Mouse (Mus musculus) gastrocnemius, adult 2 months (tissue): ENCODE data around the gene Ptprcap. TPM values are rescaled to one million over a fixed set of nuclear protein-coding genes. Genes with fewer than 3 reads are reported as not detected.
A peak's percentile ranks its signal among the peaks of the same experiment; 100 is the strongest.
"Not testable (repeated sequence)": the region's sequence is repeated elsewhere in the genome, so short reads cannot be mapped to it uniquely, and the experiment has no call there.

Experiments used
- DNase-seq: peaks from one replicate; pipeline ENCODE4 v3.0.0; 2022
- H3K27ac ChIP-seq: fragments of 200-600 bp; 2 replicates; pipeline ENCODE4 v1.8.1; 2022; ENCODE audit warnings: mild to moderate bottlenecking
- H3K4me3 ChIP-seq: fragments of 200-600 bp; 2 replicates; pipeline ENCODE4 v1.8.1; 2022; ENCODE audit warnings: mild to moderate bottlenecking, moderate library complexity
- CTCF ChIP-seq: fragments of 200-600 bp; IDR thresholded peaks from 2 replicates; pipeline ENCODE4 v1.8.1; 2022; ENCODE audit warnings: antibody characterized with exemption, mild to moderate bottlenecking, moderate library complexity
- intact Hi-C: fragments of 180-260 bp; cut with DNase I; formaldehyde crosslinking; loops from one replicate; pipeline ENCODE4 v1.15.1; 2025
- total RNA-seq, 2 experiments: library from RNA; stranded (reverse); gene quantifications; 2 replicates each; pipeline ENCODE4 v1.2.3; 2021

Ptprcap gene
- total RNA-seq, 2 experiments from 2014 or later: 0.43 TPM; not detected in 1

GRCm38 (mm10) chr19:4119716-4120487 lies 33.5 kb upstream of the Ptprcap start:
- intact Hi-C loops: loop anchor here (2.0 kb wide), 1 partner anchor 21 kb away; the partner anchor contains the start of gene Pitpnm1
- peak overlapping the region; percentile 84; the same call in 1 of the 2 replicates for H3K4me3 ChIP-seq
- TF ChIP-seq CTCF: no peak

GRCm38 (mm10) chr19:4120496-4120895 lies 32.9 kb upstream of the Ptprcap start:
- no peak for DNase-seq
- intact Hi-C loops: loop anchor here (2.0 kb wide), 1 partner anchor 22 kb away; the partner anchor contains the start of gene Pitpnm1
- H3K4me3 ChIP-seq: peak overlapping the region; percentile 84
- peak overlapping the region; percentile 94; the same call in 1 of the 2 replicates for H3K27ac ChIP-seq
- no peak for TF ChIP-seq CTCF

More at GRCm38 (mm10) chr19:4119716-4120487, 33.5 kb upstream of the Ptprcap start:
- no peak overlapping the region for H3K27ac ChIP-seq
- DNase-seq: no peak

- TF ChIP-seq CTCF: no peak
- peak overlapping the region; percentile 94 for H3K27ac ChIP-seq
- intact Hi-C loops: loop anchor here (2.0 kb wide), 1 partner anchor 22 kb away; the partner anchor contains the start of gene Pitpnm1
- H3K4me3 ChIP-seq: peak overlapping the region; percentile 84
- DNase-seq: peak; percentile 98
Measured at GRCm38 (mm10) chr19:4121097-4121805, 32.2 kb upstream of the Ptprcap start.

- intact Hi-C loops: loop anchor here (2.0 kb wide), 1 partner anchor 23 kb away; the partner anchor contains the start of gene Pitpnm1
- not testable (repeated sequence) for DNase-seq
- H3K4me3 ChIP-seq: peak overlapping the region; percentile 84
- H3K27ac ChIP-seq: peak overlapping the region; percentile 94
Measured at GRCm38 (mm10) chr19:4121896-4122295, 31.5 kb upstream of the Ptprcap start.

- intact Hi-C loops: no loop called here
Measured at GRCm38 (mm10) chr19:4122411-4123370, 30.7 kb upstream of the Ptprcap start.

GRCm38 (mm10) chr19:4124432-4124831 lies 29.0 kb upstream of the Ptprcap start:
- no peak for TF ChIP-seq CTCF
- no peak for DNase-seq
- H3K4me3 ChIP-seq: no peak overlapping the region
- H3K27ac ChIP-seq: no peak overlapping the region
- intact Hi-C loops: no loop called here

More at GRCm38 (mm10) chr19:4122411-4123370, 30.7 kb upstream of the Ptprcap start:
- no peak for TF ChIP-seq CTCF
- H3K27ac ChIP-seq: peak overlapping the region; percentile 94; the same call in 1 of the 2 replicates
- no peak overlapping the region for H3K4me3 ChIP-seq
- no peak for DNase-seq

- not testable (repeated sequence) for DNase-seq
- intact Hi-C loops: loop anchor here (5.0 kb wide), 2 partner anchors 37 to 67 kb away; partner anchors contain the start of genes Ppp1ca, Rps6kb2 and Tbc1d10c
- Histone ChIP-seq H3K4me3 (peak overlapping the region; percentile 96), H3K27ac (peak overlapping the region; percentile 93)
Measured at GRCm38 (mm10) chr19:4125268-4125667, 28.1 kb upstream of the Ptprcap start.

- H3K27ac ChIP-seq: peak within 1 kb of the TSS; percentile 93
- intact Hi-C loops: loop anchor here (5.0 kb wide), 2 partner anchors 36 to 66 kb away; partner anchors contain the start of genes Ppp1ca, Rps6kb2 and Tbc1d10c
- TF ChIP-seq CTCF: peak; percentile 66
- peak; percentile 99 for DNase-seq
- peak within 1 kb of the TSS; percentile 96 for H3K4me3 ChIP-seq
Measured at GRCm38 (mm10) chr19:4125741-4126696, 27.4 kb upstream of the Ptprcap start, which contains the start of gene Aip. Gene Aip, minus strand, starts transcription at chr19:4125858.

GRCm38 (mm10) chr19:4126759-4127495 lies 26.5 kb upstream of the Ptprcap start:
- no peak for TF ChIP-seq CTCF
- no peak for DNase-seq
- intact Hi-C loops: loop anchor here (5.0 kb wide), 2 partner anchors 35 to 65 kb away; partner anchors contain the start of genes Ppp1ca, Rps6kb2 and Tbc1d10c
- Histone ChIP-seq H3K4me3 (peak overlapping the region; percentile 96), H3K27ac (peak overlapping the region; percentile 93)

GRCm38 (mm10) chr19:4129462-4129861 lies 23.9 kb upstream of the Ptprcap start:
- Histone ChIP-seq H3K4me3 (no peak overlapping the region), H3K27ac (peak overlapping the region; percentile 55)
- no peak for DNase-seq
- intact Hi-C loops: loop anchor here (5.0 kb wide), 2 partner anchors 33 to 63 kb away; partner anchors contain the start of genes Ppp1ca, Rps6kb2 and Tbc1d10c
- no peak for TF ChIP-seq CTCF
